In the genomic region with DNA sequence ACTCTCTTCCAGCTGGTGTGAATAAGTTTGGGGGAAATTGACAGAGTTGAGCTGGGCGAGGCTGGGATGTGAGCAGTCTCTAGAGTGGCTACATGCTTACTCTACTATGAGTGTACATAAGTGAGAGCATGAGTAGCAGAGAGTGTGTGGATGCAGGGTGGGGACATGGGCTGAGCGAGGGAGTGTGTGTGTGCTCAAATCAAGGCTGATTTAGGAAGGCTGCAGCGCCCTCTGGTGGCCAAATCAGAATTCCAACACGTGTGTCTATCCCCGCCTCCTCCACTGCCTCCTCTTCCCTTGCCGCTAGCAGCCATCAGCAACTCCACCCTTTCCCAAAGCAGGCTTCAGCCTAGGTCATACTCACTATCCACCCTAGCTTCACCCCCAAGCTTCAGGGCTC, we compare ENCODE assay signal across 9 mouse cellular contexts. TPM values are rescaled to one million over a fixed set of nuclear protein-coding genes. Genes with fewer than 3 reads are reported as not detected.
DNase-seq lines count a peak whose midpoint lies in the region; ATAC-seq and TF ChIP-seq lines count a peak whose summit lies in the region.
"Had no signal": no experiment of that assay in that cellular context is flagged by ENCODE, and none has a peak within 500 bp of the region (broad histone marks: within the 10 kb centered on the region; RNA-seq: fewer than 3 reads in every experiment).

No protein-coding gene starts in this region.

- WGBS in thymus, adult 2 months = 23% methylated on average over 6 of the region's 6 CpGs
- 10% methylated on average over 6 of the region's 6 CpGs for WGBS in kidney, embryonic 16.5 days
- WGBS in stomach, embryonic 16.5 days = 5% methylated on average over 6 of the region's 6 CpGs

- no peak for TF ChIP-seq POLR2A in thymus, adult 2 months (IDR thresholded peaks at IDR 0.05; ENCODE audit: control insufficient read depth, extremely low read depth, insufficient read depth, low read length, poor library complexity)
- TF ChIP-seq POLR2A in cortical plate, adult 2 months (IDR thresholded peaks at IDR 0.05; ENCODE audit: extremely low read depth, insufficient read depth, low read length) = no peak

- no peaks in the 10 kb centered on the region for H3K4me1 ChIP-seq in thymus, adult 2 months (replicated peaks; ENCODE audit: control insufficient read depth, insufficient read depth, low read length)
- no peaks in the 10 kb centered on the region for H3K4me1 ChIP-seq in cortical plate, adult 2 months (ENCODE audit: control insufficient read depth, insufficient read depth, low read length)
- H3K4me1 ChIP-seq in kidney, embryonic 16.5 days (ENCODE audit: insufficient read depth, low read length) = peaks cover 7% of the 10 kb centered on the region
- H3K4me1 ChIP-seq in stomach, embryonic 16.5 days (ENCODE audit: control insufficient read depth, insufficient read depth, low read length) = peaks cover 2% of the 10 kb centered on the region; the same call in 1 of the 2 replicates

- H3K36me3 ChIP-seq in thymus, adult 2 months (ENCODE audit: control insufficient read depth, insufficient read depth, low read length) = no peaks in the 10 kb centered on the region
- H3K36me3 ChIP-seq in kidney, embryonic 16.5 days (ENCODE audit: insufficient read depth, low read length) = no peaks in the 10 kb centered on the region
- no peaks in the 10 kb centered on the region for H3K36me3 ChIP-seq in stomach, embryonic 16.5 days (ENCODE audit: control insufficient read depth, insufficient read depth, low read length)
- H3K36me3 ChIP-seq: embryonic facial prominence, embryonic 13.5 days had no signal

- peak; percentile 75 for ATAC-seq in granulocyte monocyte progenitor cell, adult 5-6 weeks (replicated peaks; ENCODE audit: poor library complexity, severe bottlenecking)
- peak; percentile 78 for ATAC-seq in kidney, embryonic 16.5 days (ENCODE audit: low FRiP score, low TSS enrichment)
- ATAC-seq in monocyte, adult 5-6 weeks (replicated peaks; ENCODE audit: insufficient number of reproducible peaks, low FRiP score, low TSS enrichment, poor library complexity, severe bottlenecking) = peak; percentile 32; the same call in 1 of the 2 replicates
- ATAC-seq in stomach, embryonic 16.5 days (ENCODE audit: insufficient read depth, low FRiP score) = peak; percentile 80

- no peak overlapping the region for H3K9ac ChIP-seq in kidney, embryonic 16.5 days (replicated peaks; ENCODE audit: low read length)
- H3K9ac ChIP-seq in stomach, embryonic 16.5 days (ENCODE audit: low read length) = no peak overlapping the region
- H3K9ac ChIP-seq: embryonic facial prominence, embryonic 13.5 days had no signal

- H3K4me2 ChIP-seq in kidney, embryonic 16.5 days (replicated peaks; ENCODE audit: low read depth, low read length) = no peak overlapping the region
- no peak overlapping the region for H3K4me2 ChIP-seq in stomach, embryonic 16.5 days (ENCODE audit: low read depth, low read length)
- H3K4me2 ChIP-seq: embryonic facial prominence, embryonic 13.5 days had no signal

- peak; percentile 50 for DNase-seq in thymus, adult 2 months
- no peak for DNase-seq in thymus, adult 18-20 months
- DNase-seq in liver = peak; percentile 81

- H3K27ac ChIP-seq in thymus, adult 2 months (ENCODE audit: control insufficient read depth, insufficient read depth, low read length) = no peak overlapping the region
- H3K27ac ChIP-seq in cortical plate, adult 2 months (ENCODE audit: insufficient read depth, low read length) = no peak overlapping the region
- no peak overlapping the region for H3K27ac ChIP-seq in kidney, embryonic 16.5 days (ENCODE audit: low read length)
- H3K27ac ChIP-seq in stomach, embryonic 16.5 days (ENCODE audit: low read length) = no peak overlapping the region
- H3K27ac ChIP-seq: embryonic facial prominence, embryonic 13.5 days had no signal

- H3K4me3 ChIP-seq in thymus, adult 2 months (ENCODE audit: control insufficient read depth, insufficient read depth, low read length) = no peak overlapping the region
- no peak overlapping the region for H3K4me3 ChIP-seq in cortical plate, adult 2 months (ENCODE audit: insufficient read depth, low read length)
- no peak overlapping the region for H3K4me3 ChIP-seq in kidney, embryonic 16.5 days (ENCODE audit: low read length)
- H3K4me3 ChIP-seq in stomach, embryonic 16.5 days (replicated peaks; ENCODE audit: low read length) = no peak overlapping the region
- H3K4me3 ChIP-seq: embryonic facial prominence, embryonic 13.5 days had no signal

- peak; percentile 59; the same call in 1 of the 2 replicates for TF ChIP-seq CTCF in thymus, adult 2 months (IDR thresholded peaks at IDR 0.05; ENCODE audit: borderline replicate concordance, control insufficient read depth, extremely low read depth, insufficient read depth, low read length, poor library complexity)
- TF ChIP-seq CTCF in cortical plate, adult 2 months (IDR thresholded peaks at IDR 0.05; ENCODE audit: extremely low read depth, insufficient read depth, low read length) = peak; percentile 83

- H3K9me3 ChIP-seq in kidney, embryonic 16.5 days (ENCODE audit: low read length) = no peaks in the 10 kb centered on the region
- H3K9me3 ChIP-seq in stomach, embryonic 16.5 days (replicated peaks; ENCODE audit: control insufficient read depth, low read length) = no peaks in the 10 kb centered on the region
- H3K9me3 ChIP-seq: embryonic facial prominence, embryonic 13.5 days had no signal

- no peaks in the 10 kb centered on the region for H3K27me3 ChIP-seq in thymus, adult 2 months (ENCODE audit: control insufficient read depth, insufficient read depth, low read length)
- H3K27me3 ChIP-seq in kidney, embryonic 16.5 days (ENCODE audit: insufficient read depth, low read length) = peaks cover 20% of the 10 kb centered on the region
- peaks cover 10% of the 10 kb centered on the region for H3K27me3 ChIP-seq in stomach, embryonic 16.5 days (ENCODE audit: control insufficient read depth, insufficient read depth, low read length)

RNA-seq across cellular contexts. Expression of gene Gjb3, which starts 5.9 kb away (rescaled TPM):
- polyA plus RNA-seq in thymus, adult 2 months (2012; rRNA removed) = 1.8 and 2.0 TPM in 2 replicates
- 0.04 and 0.06 TPM in 2 replicates for polyA plus RNA-seq in cortical plate, adult 2 months (2012; rRNA removed)
- not detected in 2 replicates for total RNA-seq in granulocyte monocyte progenitor cell, adult 5-6 weeks (2014; fragmentation: Nextera tagmentation)
- total RNA-seq in granulocyte monocyte progenitor cell, adult 5-6 weeks (2017) = 0.69 and 0.82 TPM in 2 replicates
- 1.3 TPM in 2 replicates for polyA plus RNA-seq in kidney, embryonic 16.5 days (2015; fragmentation: Nextera tagmentation; extraction: Ambion mirVana)
- not detected in 3 replicates for total RNA-seq in monocyte, adult 5-6 weeks (2017)
- polyA plus RNA-seq in stomach, embryonic 16.5 days (2015; fragmentation: Nextera tagmentation; extraction: Ambion mirVana) = 7.0 and 9.8 TPM in 2 replicates

RNA-seq across cellular contexts. Expression of gene Gja4, which starts 10.9 kb away (rescaled TPM):
- polyA plus RNA-seq in thymus, adult 2 months (2012; rRNA removed) = 8.4 and 13.4 TPM in 2 replicates
- 8.5 and 9.9 TPM in 2 replicates for polyA plus RNA-seq in cortical plate, adult 2 months (2012; rRNA removed)
- total RNA-seq in granulocyte monocyte progenitor cell, adult 5-6 weeks (2014; fragmentation: Nextera tagmentation) = not detected in 2 replicates
- not detected in 2 replicates for total RNA-seq in granulocyte monocyte progenitor cell, adult 5-6 weeks (2017)
- polyA plus RNA-seq in kidney, embryonic 16.5 days (2015; fragmentation: Nextera tagmentation; extraction: Ambion mirVana) = 30.9 TPM in 2 replicates
- total RNA-seq in monocyte, adult 5-6 weeks (2017) = not detected in 3 replicates
- 16.1 and 17.8 TPM in 2 replicates for polyA plus RNA-seq in stomach, embryonic 16.5 days (2015; fragmentation: Nextera tagmentation; extraction: Ambion mirVana)

RNA-seq across cellular contexts. Expression of gene Gjb4, which starts 29.1 kb away (rescaled TPM):
- polyA plus RNA-seq in thymus, adult 2 months (2012; rRNA removed) = 0.47 and 0.49 TPM in 2 replicates
- polyA plus RNA-seq in cortical plate, adult 2 months (2012; rRNA removed) = not detected in 2 replicates
- not detected in 2 replicates for total RNA-seq in granulocyte monocyte progenitor cell, adult 5-6 weeks (2014; fragmentation: Nextera tagmentation)
- not detected in 2 replicates for total RNA-seq in granulocyte monocyte progenitor cell, adult 5-6 weeks (2017)
- 0.87 and 0.92 TPM in 2 replicates for polyA plus RNA-seq in kidney, embryonic 16.5 days (2015; fragmentation: Nextera tagmentation; extraction: Ambion mirVana)
- not detected in 3 replicates for total RNA-seq in monocyte, adult 5-6 weeks (2017)
- 1.3 and 2.4 TPM in 2 replicates for polyA plus RNA-seq in stomach, embryonic 16.5 days (2015; fragmentation: Nextera tagmentation; extraction: Ambion mirVana)

RNA-seq across cellular contexts. Expression of gene Gjb5, which starts 33.2 kb away (rescaled TPM):
- polyA plus RNA-seq in thymus, adult 2 months (2012; rRNA removed) = 0.27 and 0.78 TPM in 2 replicates
- polyA plus RNA-seq in cortical plate, adult 2 months (2012; rRNA removed) = not detected in 2 replicates
- not detected in 2 replicates for total RNA-seq in granulocyte monocyte progenitor cell, adult 5-6 weeks (2014; fragmentation: Nextera tagmentation)
- total RNA-seq in granulocyte monocyte progenitor cell, adult 5-6 weeks (2017) = not detected in 2 replicates
- polyA plus RNA-seq in kidney, embryonic 16.5 days (2015; fragmentation: Nextera tagmentation; extraction: Ambion mirVana) = 1.5 and 1.8 TPM in 2 replicates
- not detected in 3 replicates for total RNA-seq in monocyte, adult 5-6 weeks (2017)
- polyA plus RNA-seq in stomach, embryonic 16.5 days (2015; fragmentation: Nextera tagmentation; extraction: Ambion mirVana) = 0.81 and 0.90 TPM in 2 replicates

Comparison
In these comparisons a context has a peak if more than half of its experiments do, and no peak if none do; other contexts are left out.
1. DNase-seq: peak in thymus, adult 2 months (single experiment) and liver (single experiment); none in thymus, adult 18-20 months (0 of 2).
2. Peak in every context shown above with its lines, with median percentiles within 50 percentile points of each other: ATAC-seq.